Mouse (Mus musculus) urinary bladder, postnatal 0 days (tissue): ENCODE data around the gene E430018J23Rik. TPM values are rescaled to one million over a fixed set of nuclear protein-coding genes. Genes with fewer than 3 reads are reported as not detected.

ENCODE experiments used
- polyA plus RNA-seq: library from polyadenylated mRNA; unstranded; fragments of >200 nt; fragmentation: Nextera tagmentation; extraction: Ambion mirVana; gene quantifications from 2 replicates; pipeline ENCODE4 v1.2.1, GENCODE M21; 2015

Gene E430018J23Rik
- 3.7 and 4.1 TPM in 2 replicates for polyA plus RNA-seq

GRCm38 (mm10) chr7:127393157-127393943, at the start of gene E430018J23Rik:
Gene E430018J23Rik (minus strand): TSS chr7:127393629.

GRCm38 (mm10) chr7:127421388-127422191, 28.2 kb upstream of the E430018J23Rik start, which contains the start of gene Zfp688:
Gene Zfp688 (minus strand): TSS chr7:127422068.

GRCm38 (mm10) chr7:127406002-127406987, 12.9 kb upstream of the E430018J23Rik start, which contains the start of gene Zfp764:
Gene Zfp764 (minus strand): TSS chr7:127406822.

GRCm38 (mm10) chr7:127386641-127387392, 6.6 kb downstream of the E430018J23Rik start, which contains the start of gene 9130019O22Rik:
Gene 9130019O22Rik (minus strand): TSS chr7:127387166.

GRCm38 (mm10) chr7:127375271-127376245, 17.9 kb downstream of the E430018J23Rik start, which contains the start of gene Zfp747:
Gene Zfp747 (minus strand): TSS chr7:127376050.

GRCm38 (mm10) chr7:127345512-127346325, 47.7 kb downstream of the E430018J23Rik start, which contains the start of gene Zfp768:
Gene Zfp768 (minus strand): TSS chr7:127345589.

Other genes starting within 250 kb of the E430018J23Rik start
- gene Cd2bp2, start 197.6 kb downstream of the E430018J23Rik start, polyA plus RNA-seq, result 27.0 and 31.8 TPM in 2 replicates
- 12.6 and 12.7 TPM in 2 replicates for gene Tbc1d10b, start 185.2 kb downstream of the E430018J23Rik start, polyA plus RNA-seq
- gene Mylpf, start 184.7 kb downstream of the E430018J23Rik start, polyA plus RNA-seq, result 2.5 and 3.2 TPM in 2 replicates
- 12.0 and 13.4 TPM in 2 replicates for gene Zfp553, start 160.6 kb downstream of the E430018J23Rik start, polyA plus RNA-seq
- 8.5 and 10.1 TPM in 2 replicates for gene Sept1, start 160.5 kb downstream of the E430018J23Rik start, polyA plus RNA-seq
- 49.9 and 51.6 TPM in 2 replicates for gene Zfp771, start 149.4 kb downstream of the E430018J23Rik start, polyA plus RNA-seq
- 53.2 and 54.2 TPM in 2 replicates for gene Dctpp1, start 132.9 kb downstream of the E430018J23Rik start, polyA plus RNA-seq
- gene Sephs2, start 119.6 kb downstream of the E430018J23Rik start, polyA plus RNA-seq, result 41.8 and 42.9 TPM in 2 replicates
- 0.49 and 1.5 TPM in 2 replicates for gene Itgal, start 97.4 kb downstream of the E430018J23Rik start, polyA plus RNA-seq
- 8.6 and 9.7 TPM in 2 replicates for gene Zfp768, start 48.0 kb downstream of the E430018J23Rik start, polyA plus RNA-seq
- 5.0 and 5.6 TPM in 2 replicates for gene Zfp747, start 17.6 kb downstream of the E430018J23Rik start, polyA plus RNA-seq
- 3.3 and 3.5 TPM in 2 replicates for gene 9130019O22Rik, start 6.5 kb downstream of the E430018J23Rik start, polyA plus RNA-seq
- 5.0 and 5.3 TPM in 2 replicates for gene Zfp764, start 13.2 kb upstream of the E430018J23Rik start, polyA plus RNA-seq
- 15.9 and 16.3 TPM in 2 replicates for gene Zfp688, start 28.4 kb upstream of the E430018J23Rik start, polyA plus RNA-seq
- gene Zfp689, start 55.5 kb upstream of the E430018J23Rik start, polyA plus RNA-seq, result 2.7 and 2.8 TPM in 2 replicates
- gene Prr14, start 66.0 kb upstream of the E430018J23Rik start, polyA plus RNA-seq, result 40.2 and 41.9 TPM in 2 replicates
- gene Fbrs, start 85.6 kb upstream of the E430018J23Rik start, polyA plus RNA-seq, result 6.4 and 8.7 TPM in 2 replicates
- gene Srcap, start 118.4 kb upstream of the E430018J23Rik start, polyA plus RNA-seq, result 20.0 and 20.5 TPM in 2 replicates
- gene Gm42715, start 126.0 kb upstream of the E430018J23Rik start, polyA plus RNA-seq, result 6.0 and 6.3 TPM in 2 replicates
- gene Tmem265, start 167.8 kb upstream of the E430018J23Rik start, polyA plus RNA-seq, result 6.1 and 7.4 TPM in 2 replicates
- gene Phkg2, start 179.7 kb upstream of the E430018J23Rik start, polyA plus RNA-seq, result 23.7 and 25.8 TPM in 2 replicates
- 2.7 and 4.4 TPM in 2 replicates for gene Ccdc189, start 195.0 kb upstream of the E430018J23Rik start, polyA plus RNA-seq
- 18.1 and 21.6 TPM in 2 replicates for gene Rnf40, start 195.1 kb upstream of the E430018J23Rik start, polyA plus RNA-seq
- 2.9 and 3.5 TPM in 2 replicates for gene Zfp629, start 222.2 kb upstream of the E430018J23Rik start, polyA plus RNA-seq